Mouse (Mus musculus) erythroblast, embryonic 14.5 days (primary cell): ENCODE measurements around the gene Kmt5b.

Experiments
- GATA1 ChIP-seq: IDR thresholded peaks from 2 replicates; pipeline ENCODE4 v1.6.1; 2012; ENCODE audit warnings: low read length, inconsistent platforms, mixed read lengths
- TAL1 ChIP-seq: IDR thresholded peaks from 3 replicates; pipeline ENCODE4 v1.6.1; 2012; ENCODE audit warnings: low read length, inconsistent platforms, mixed read lengths

DNA sequence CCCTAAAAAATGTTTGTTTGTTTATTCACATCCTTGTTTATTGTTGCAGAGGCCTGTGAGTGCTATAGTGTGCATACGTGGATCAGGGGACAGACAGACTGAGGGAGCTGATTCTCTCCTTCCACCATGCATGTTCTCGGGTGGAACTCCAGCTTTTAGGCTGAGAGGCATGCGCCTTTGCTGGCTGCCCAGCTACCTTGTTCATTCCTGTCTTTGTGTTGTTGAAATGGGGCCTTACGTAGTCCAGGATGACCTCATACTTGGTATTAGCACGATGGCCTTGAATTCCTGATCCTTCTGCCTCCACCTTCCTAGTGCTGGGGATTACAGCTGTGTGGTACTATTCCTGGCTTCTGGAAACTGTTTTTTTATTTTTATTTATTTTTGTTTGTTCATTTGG lies 80.5 kb downstream of the Kmt5b start:
- no peak for TF ChIP-seq GATA1
- no peak for TF ChIP-seq TAL1
